Mouse (Mus musculus): ENCODE data around the gene Rho.

DNA sequence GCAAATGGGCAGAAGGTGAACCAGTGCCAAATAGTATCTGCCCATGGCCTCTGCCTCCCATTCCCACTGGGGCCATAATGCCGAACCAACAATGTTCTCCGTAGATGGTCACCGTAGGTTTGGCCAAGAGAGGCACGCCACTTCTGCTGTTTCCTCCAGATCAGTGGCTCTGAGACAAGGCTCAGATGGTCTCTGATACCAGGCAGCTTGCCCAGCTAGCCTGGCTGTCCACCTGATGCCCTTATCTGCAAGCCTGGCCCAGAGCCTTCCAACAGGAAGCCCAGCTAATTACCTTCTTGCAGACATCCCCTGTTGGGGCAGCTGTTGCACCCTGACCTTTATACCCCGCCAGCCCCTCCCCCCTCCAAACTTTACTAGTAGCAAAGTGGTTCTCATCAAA lies 36.5 kb downstream of the Rho start:
- TF ChIP-seq POLR2A (IDR thresholded peaks at IDR 0.05; ENCODE audit: insufficient read length, low read depth) (no peak), SRF (IDR thresholded peaks at IDR 0.05; ENCODE audit: control insufficient read depth, insufficient read length, low read depth) (no peak), POLR2AphosphoS2 (IDR thresholded peaks at IDR 0.05; ENCODE audit: insufficient read length, low read depth) (no peak), MAX (IDR thresholded peaks at IDR 0.05; ENCODE audit: low read depth) (no peak)
